Mouse (Mus musculus) testis, adult 2 months (tissue): ENCODE data around the gene Rrnad1.

Source experiments
- CTCF ChIP-seq: fragments of 200-500 bp; IDR thresholded peaks from 2 replicates; pipeline ENCODE4 v1.5.1; 2012; ENCODE audit warnings: low read depth, mild to moderate bottlenecking, inconsistent platforms, low read length, moderate library complexity; ENCODE audit not compliant: control insufficient read depth, insufficient read depth, insufficient replicate concordance
- POLR2A ChIP-seq: fragments of 200-500 bp; IDR thresholded peaks from 2 replicates; pipeline ENCODE4 v1.6.1; 2012; ENCODE audit warnings: low read depth, mild to moderate bottlenecking, inconsistent platforms, low read length, moderate library complexity; ENCODE audit not compliant: control insufficient read depth

DNA sequence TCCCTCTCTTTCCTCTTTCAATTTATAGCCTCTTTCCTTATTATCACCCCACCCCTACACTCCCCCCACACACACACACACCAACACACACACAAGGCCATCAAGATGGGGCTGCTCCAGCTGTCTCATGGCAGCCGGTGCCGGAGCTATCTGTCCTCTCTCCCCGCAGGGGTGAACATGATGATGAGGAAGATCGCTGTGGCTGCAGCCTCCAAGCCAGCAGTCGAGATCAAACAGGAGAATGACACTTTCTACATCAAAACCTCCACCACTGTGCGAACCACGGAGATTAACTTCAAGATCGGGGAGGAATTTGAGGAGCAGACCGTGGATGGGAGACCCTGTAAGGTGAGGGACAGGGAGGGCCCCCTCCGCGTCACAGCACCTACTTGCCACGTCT is 21.4 kb upstream of the Rrnad1 start:
- TF ChIP-seq POLR2A = no peak
- TF ChIP-seq CTCF = no peak
